Mouse (Mus musculus) Muller cell, postnatal 12 days (primary cell): ENCODE data around the gene Maip1.

Source experiments
- DNase-seq: peaks from one replicate; pipeline ENCODE4 v3.0.0-alpha.2; 2015; ENCODE audit errors: inconsistent ontology term

The Maip1 gene

GRCm38 (mm10) chr1:57406187-57407151, at the start of gene Maip1, which contains the start of gene Tyw5:
Gene Maip1 (plus strand): TSS chr1:57406328.
Gene Tyw5 (minus strand): TSS chr1:57407101.
- DNase-seq: peak; percentile 91

GRCm38 (mm10) chr1:57358546-57358945, 47.6 kb upstream of the Maip1 start:
- DNase-seq: no peak

- DNase-seq: no peak
These were observed 38.7 kb upstream of the Maip1 start for GRCm38 (mm10) chr1:57367446-57367845.

GRCm38 (mm10) chr1:57369111-57369510, 37.0 kb upstream of the Maip1 start:
- no peak for DNase-seq

- no peak for DNase-seq
These were observed 35.7 kb upstream of the Maip1 start for GRCm38 (mm10) chr1:57370451-57370850.

GRCm38 (mm10) chr1:57375276-57375675, 30.9 kb upstream of the Maip1 start:
- no peak for DNase-seq

GRCm38 (mm10) chr1:57376806-57377205, 29.3 kb upstream of the Maip1 start:
- DNase-seq: no peak

- peak; percentile 94 for DNase-seq
These were observed 28.5 kb upstream of the Maip1 start, which contains the start of gene 1700066M21Rik for GRCm38 (mm10) chr1:57377376-57378341. Gene 1700066M21Rik (plus strand): TSS chr1:57377620.

GRCm38 (mm10) chr1:57386519-57386918, 19.6 kb upstream of the Maip1 start:
- DNase-seq: peak; percentile 67

GRCm38 (mm10) chr1:57387876-57388275, 18.3 kb upstream of the Maip1 start:
- peak; percentile 85 for DNase-seq

- no peak for DNase-seq
These were observed 17.5 kb upstream of the Maip1 start for GRCm38 (mm10) chr1:57388402-57389155.

- no peak for DNase-seq
These were observed 14.9 kb upstream of the Maip1 start for GRCm38 (mm10) chr1:57390993-57391790.

- DNase-seq: no peak
These were observed 13.7 kb upstream of the Maip1 start for GRCm38 (mm10) chr1:57392417-57392816.

- peak; percentile 32 for DNase-seq
These were observed 12.1 kb upstream of the Maip1 start for GRCm38 (mm10) chr1:57394051-57394450.

GRCm38 (mm10) chr1:57400321-57400720, 5.8 kb upstream of the Maip1 start:
- DNase-seq: peak; percentile 93

GRCm38 (mm10) chr1:57400877-57401276, 5.3 kb upstream of the Maip1 start:
- no peak for DNase-seq

GRCm38 (mm10) chr1:57402116-57402515, 4.0 kb upstream of the Maip1 start:
- DNase-seq: peak; percentile 95

- no peak for DNase-seq
These were observed 2.9 kb downstream of the Maip1 start for GRCm38 (mm10) chr1:57408994-57409393.

GRCm38 (mm10) chr1:57413397-57413796, 7.3 kb downstream of the Maip1 start:
- no peak for DNase-seq

- peak; percentile 47 for DNase-seq
These were observed 17.6 kb downstream of the Maip1 start for GRCm38 (mm10) chr1:57423696-57424095.
